Mouse (Mus musculus): ENCODE data around the gene Rprml.

Gene Rprml

GRCm38 (mm10) chr11:103665695-103666094 is 16.3 kb downstream of the Rprml start:
- no peak for DNase-seq

- DNase-seq, result no peak
Observed at GRCm38 (mm10) chr11:103666181-103666906, 17.0 kb downstream of the Rprml start.

GRCm38 (mm10) chr11:103666907-103667426 is 17.6 kb downstream of the Rprml start:
- DNase-seq, result no peak

- peak; percentile 52 to 68 for DNase-seq
Observed at GRCm38 (mm10) chr11:103675556-103675955, 26.2 kb downstream of the Rprml start.

GRCm38 (mm10) chr11:103677042-103677441 is 27.7 kb downstream of the Rprml start:
- peak; percentile 69 to 79 for DNase-seq

GRCm38 (mm10) chr11:103683667-103684334 is 34.4 kb downstream of the Rprml start:
- DNase-seq, result no peak

- DNase-seq, result no peak
Observed at GRCm38 (mm10) chr11:103685261-103685736, 35.9 kb downstream of the Rprml start.

GRCm38 (mm10) chr11:103686706-103687105 is 37.3 kb downstream of the Rprml start:
- no peak for DNase-seq

GRCm38 (mm10) chr11:103688271-103688979 is 39.1 kb downstream of the Rprml start:
- DNase-seq, result no peak

GRCm38 (mm10) chr11:103688980-103689378 is 39.6 kb downstream of the Rprml start:
- no peak for DNase-seq

- no peak for DNase-seq
Observed at GRCm38 (mm10) chr11:103691036-103691435, 41.7 kb downstream of the Rprml start.

- peak in 1 of 2 experiments; percentile 20 for DNase-seq
Observed at GRCm38 (mm10) chr11:103693241-103693640, 43.9 kb downstream of the Rprml start.

- no peak for DNase-seq
Observed at GRCm38 (mm10) chr11:103696851-103697564, 47.6 kb downstream of the Rprml start.

- peak; percentile 93 to 95 for DNase-seq
Observed at GRCm38 (mm10) chr11:103697565-103698176, 48.3 kb downstream of the Rprml start, which contains the start of gene Gosr2. Gosr2 (minus strand) TSS chr11:103697898.

GRCm38 (mm10) chr11:103698226-103698625 is 48.9 kb downstream of the Rprml start:
- no peak for DNase-seq

All from kidney, postnatal 4 days (tissue).